Mouse (Mus musculus): Measurements from ENCODE around the gene Sav1. TPM values are rescaled to one million over a fixed set of nuclear protein-coding genes. Genes with fewer than 3 reads are reported as not detected.

Sav1 gene
- polyA plus RNA-seq, 1 experiment = 70.7 TPM

- TF ChIP-seq CTCF (IDR thresholded peaks at IDR 0.05; ENCODE audit: low read depth, low read length) (no peak), POLR2A (IDR thresholded peaks at IDR 0.05; ENCODE audit: borderline replicate concordance, low read depth, low read length) (no peak)
- Histone ChIP-seq H3K4me3 (ENCODE audit: insufficient read depth, low read length) (no peak overlapping the region), H3K27ac (ENCODE audit: insufficient read depth, low read depth, low read length) (no peak overlapping the region), H3K4me1 (ENCODE audit: control insufficient read depth, insufficient read depth, low read length) (no peaks in the 10 kb centered on the region)
These were observed 8.6 kb upstream of the Sav1 start for GRCm38 (mm10) chr12:69995382-69995781.

DNA sequence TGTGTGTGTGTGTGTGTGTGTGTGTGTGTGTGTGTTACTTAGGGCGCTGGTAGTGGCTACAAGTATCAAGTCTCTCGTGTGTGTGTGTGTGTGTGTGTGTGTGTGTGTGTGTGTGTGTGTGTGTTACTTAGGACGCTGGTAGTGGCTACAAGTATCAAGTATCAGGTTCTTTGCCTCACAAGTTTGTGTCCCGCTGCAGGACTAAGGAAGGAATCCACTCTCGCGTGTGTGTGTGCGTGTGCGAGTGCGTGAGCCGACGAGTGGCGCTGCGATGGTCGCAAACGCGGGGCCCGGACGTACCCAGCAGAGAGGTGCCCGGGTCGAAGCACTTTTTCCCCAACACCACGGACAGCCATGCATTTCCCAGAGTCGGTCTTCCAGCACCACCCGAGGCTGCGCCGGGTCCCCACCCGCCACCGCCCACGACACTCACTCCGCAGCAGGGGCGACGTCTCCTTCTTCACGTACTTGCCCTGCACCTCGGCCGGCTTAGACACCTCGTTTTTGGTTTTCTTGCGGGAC lies 500 bp downstream of the Sav1 start:
- peaks cover 13% of the 10 kb centered on the region for H3K4me1 ChIP-seq (ENCODE audit: control insufficient read depth, insufficient read depth, low read length)
- peak overlapping the region; percentile 44 for H3K27ac ChIP-seq (ENCODE audit: insufficient read depth, low read depth, low read length)
- TF ChIP-seq POLR2A (IDR thresholded peaks at IDR 0.05; ENCODE audit: borderline replicate concordance, low read depth, low read length) = no peak
- TF ChIP-seq CTCF (IDR thresholded peaks at IDR 0.05; ENCODE audit: low read depth, low read length) = no peak
- peak overlapping the region; percentile 69 for H3K4me3 ChIP-seq (ENCODE audit: insufficient read depth, low read length)

DNA sequence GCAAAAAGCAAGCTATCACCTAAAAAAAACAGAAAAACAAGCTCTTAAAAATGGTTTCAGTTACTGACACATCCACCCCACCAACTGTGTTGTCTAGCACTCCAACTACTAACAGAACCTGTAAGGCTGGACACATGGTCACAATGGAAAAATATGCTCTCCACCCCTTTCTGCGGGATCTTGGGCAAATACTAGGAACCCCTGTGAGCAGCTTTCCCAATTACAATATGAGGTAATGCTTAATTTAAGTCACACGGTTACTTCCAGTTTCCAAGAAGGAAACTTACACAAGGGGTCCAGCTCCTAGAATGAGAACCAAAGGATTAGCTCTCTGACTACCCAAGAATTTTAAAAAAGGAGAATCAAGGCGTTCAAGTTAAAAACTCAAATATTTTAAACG lies 1.3 kb downstream of the Sav1 start:
- H3K27ac ChIP-seq (ENCODE audit: insufficient read depth, low read depth, low read length) = peak overlapping the region; percentile 44
- TF ChIP-seq CTCF (IDR thresholded peaks at IDR 0.05; ENCODE audit: low read depth, low read length) = no peak
- TF ChIP-seq POLR2A (IDR thresholded peaks at IDR 0.05; ENCODE audit: borderline replicate concordance, low read depth, low read length) = no peak
- H3K4me1 ChIP-seq (ENCODE audit: control insufficient read depth, insufficient read depth, low read length) = peaks cover 13% of the 10 kb centered on the region
- peak overlapping the region; percentile 69 for H3K4me3 ChIP-seq (ENCODE audit: insufficient read depth, low read length)

DNA sequence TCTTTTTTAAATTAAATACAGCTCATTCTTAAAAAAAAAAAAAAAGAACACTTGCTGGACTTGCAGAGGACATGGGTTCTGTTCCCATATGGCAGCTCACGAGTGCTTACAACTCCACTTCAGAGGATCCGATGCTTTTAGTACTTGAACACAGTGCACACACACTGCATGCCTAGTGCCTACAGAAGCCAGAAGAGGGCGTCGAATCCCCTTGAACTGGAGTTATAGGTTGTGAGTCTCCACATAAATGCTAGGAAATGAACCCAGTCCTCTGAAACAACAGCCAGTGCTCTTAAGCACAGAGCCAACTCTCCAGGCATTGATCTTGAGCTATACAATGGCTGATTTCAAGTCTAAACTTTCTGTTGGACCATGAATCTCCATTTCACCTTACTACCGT lies 3.9 kb downstream of the Sav1 start:
- no peak overlapping the region for H3K4me3 ChIP-seq (ENCODE audit: insufficient read depth, low read length)
- peaks cover 19% of the 10 kb centered on the region for H3K4me1 ChIP-seq (ENCODE audit: control insufficient read depth, insufficient read depth, low read length)
- H3K27ac ChIP-seq (ENCODE audit: insufficient read depth, low read depth, low read length) = no peak overlapping the region
- TF ChIP-seq POLR2A (IDR thresholded peaks at IDR 0.05; ENCODE audit: borderline replicate concordance, low read depth, low read length) (no peak), CTCF (IDR thresholded peaks at IDR 0.05; ENCODE audit: low read depth, low read length) (no peak)

DNA sequence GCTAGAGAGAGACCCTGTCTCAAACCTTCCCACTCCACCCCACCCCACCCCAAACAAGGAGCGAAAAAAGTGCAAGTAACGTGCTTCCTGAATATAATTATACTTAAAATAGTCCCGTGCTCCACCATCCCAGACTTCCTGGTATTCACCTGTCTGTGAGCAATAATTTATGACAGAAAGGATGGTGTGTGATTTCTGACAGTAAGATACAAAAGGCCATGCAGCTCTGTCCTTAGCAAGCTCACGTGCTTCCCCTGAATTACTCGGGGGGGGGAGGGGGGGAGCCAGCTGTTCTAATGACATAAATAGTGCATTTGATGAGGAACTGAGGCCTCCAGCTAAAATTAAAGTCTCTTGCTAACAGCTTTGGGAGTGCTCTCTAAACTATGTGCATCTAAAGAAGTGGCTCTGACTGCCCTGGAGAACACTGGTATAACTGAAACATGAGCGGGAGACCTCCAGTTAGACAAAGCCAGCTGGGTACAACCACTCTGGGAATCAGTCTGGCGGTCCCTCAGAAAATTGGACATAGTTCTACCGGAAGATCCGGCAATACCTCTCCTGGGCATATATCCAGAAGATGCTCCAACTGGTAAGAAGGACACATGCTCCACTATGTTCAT lies 9.3 kb downstream of the Sav1 start:
- Histone ChIP-seq H3K4me3 (ENCODE audit: insufficient read depth, low read length) (peak overlapping the region; percentile 5; the same call in 1 of the 2 replicates), H3K27ac (ENCODE audit: insufficient read depth, low read depth, low read length) (peak overlapping the region; percentile 65), H3K4me1 (ENCODE audit: control insufficient read depth, insufficient read depth, low read length) (peaks cover 21% of the 10 kb centered on the region)
- TF ChIP-seq POLR2A (IDR thresholded peaks at IDR 0.05; ENCODE audit: borderline replicate concordance, low read depth, low read length) (no peak), CTCF (IDR thresholded peaks at IDR 0.05; ENCODE audit: low read depth, low read length) (no peak)

DNA sequence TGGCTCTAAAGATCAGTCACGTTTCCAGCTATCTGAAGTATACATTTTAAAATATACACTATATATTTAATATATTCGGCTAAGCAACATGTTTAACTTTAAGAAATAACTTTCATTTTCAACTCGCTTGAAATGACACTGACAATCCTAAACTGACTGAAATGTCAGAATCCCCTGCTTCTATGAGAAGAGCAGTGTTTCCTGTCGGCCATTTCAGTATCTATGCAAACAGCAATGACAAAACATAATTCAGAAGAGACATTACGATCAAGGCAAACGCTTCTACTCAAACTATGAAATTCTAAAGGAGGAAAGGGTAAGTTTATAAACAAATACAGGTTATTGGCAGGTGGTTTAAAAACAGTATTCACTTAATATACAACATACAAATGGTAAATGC lies 10.1 kb downstream of the Sav1 start:
- no peak overlapping the region for H3K27ac ChIP-seq (ENCODE audit: insufficient read depth, low read depth, low read length)
- H3K4me3 ChIP-seq (ENCODE audit: insufficient read depth, low read length) = no peak overlapping the region
- TF ChIP-seq POLR2A (IDR thresholded peaks at IDR 0.05; ENCODE audit: borderline replicate concordance, low read depth, low read length) = no peak
- TF ChIP-seq CTCF (IDR thresholded peaks at IDR 0.05; ENCODE audit: low read depth, low read length) = no peak
- peaks cover 21% of the 10 kb centered on the region for H3K4me1 ChIP-seq (ENCODE audit: control insufficient read depth, insufficient read depth, low read length)

- TF ChIP-seq POLR2A (IDR thresholded peaks at IDR 0.05; ENCODE audit: borderline replicate concordance, low read depth, low read length) (no peak), CTCF (IDR thresholded peaks at IDR 0.05; ENCODE audit: low read depth, low read length) (no peak)
- Histone ChIP-seq H3K4me3 (ENCODE audit: insufficient read depth, low read length) (no peak overlapping the region), H3K4me1 (ENCODE audit: control insufficient read depth, insufficient read depth, low read length) (peaks cover 16% of the 10 kb centered on the region), H3K27ac (ENCODE audit: insufficient read depth, low read depth, low read length) (no peak overlapping the region)
These were observed 13.1 kb downstream of the Sav1 start for GRCm38 (mm10) chr12:69973666-69974065.

DNA sequence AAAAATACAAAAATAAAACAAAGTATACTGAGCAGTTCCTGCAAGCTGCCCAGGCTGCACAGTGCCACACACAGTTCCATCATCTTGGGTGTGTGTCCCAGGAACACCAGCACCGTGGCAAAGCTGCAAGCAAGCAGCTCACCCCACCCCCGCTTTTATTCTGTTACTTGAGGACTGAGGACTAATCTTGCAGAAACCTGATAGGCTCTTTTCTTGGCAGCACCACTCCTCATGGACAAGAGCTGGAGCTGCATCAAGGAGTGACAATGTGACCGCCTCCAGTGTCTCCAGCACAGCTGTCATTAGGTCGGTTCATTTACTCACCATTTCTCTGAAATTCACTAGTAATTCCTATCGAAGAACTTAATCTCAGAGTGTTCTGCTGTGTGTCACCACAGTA lies 18.6 kb downstream of the Sav1 start:
- TF ChIP-seq CTCF (IDR thresholded peaks at IDR 0.05; ENCODE audit: low read depth, low read length) = no peak
- no peak for TF ChIP-seq POLR2A (IDR thresholded peaks at IDR 0.05; ENCODE audit: borderline replicate concordance, low read depth, low read length)
- H3K4me1 ChIP-seq (ENCODE audit: control insufficient read depth, insufficient read depth, low read length) = no peaks in the 10 kb centered on the region
- no peak overlapping the region for H3K4me3 ChIP-seq (ENCODE audit: insufficient read depth, low read length)
- H3K27ac ChIP-seq (ENCODE audit: insufficient read depth, low read depth, low read length) = no peak overlapping the region

DNA sequence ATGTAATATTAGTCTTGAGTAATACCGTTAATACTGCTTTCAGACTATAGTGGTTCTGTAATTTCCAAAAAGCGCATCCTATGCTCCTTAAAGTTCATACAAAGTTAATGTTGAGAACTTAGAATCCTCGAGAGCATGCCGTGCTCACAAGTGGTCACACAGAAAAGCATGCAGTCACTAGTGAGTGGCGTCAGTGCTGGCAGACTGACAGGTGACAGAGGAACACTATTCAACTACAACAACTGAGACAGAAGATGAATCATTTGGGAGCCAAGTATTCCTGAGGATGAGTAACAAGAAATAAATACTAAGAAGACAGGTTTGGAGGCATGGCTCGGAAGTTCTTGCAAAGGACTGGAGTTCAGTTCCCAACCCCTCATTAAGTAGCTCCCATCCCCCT lies 19.7 kb downstream of the Sav1 start:
- Histone ChIP-seq H3K4me3 (ENCODE audit: insufficient read depth, low read length) (no peak overlapping the region), H3K4me1 (ENCODE audit: control insufficient read depth, insufficient read depth, low read length) (no peaks in the 10 kb centered on the region), H3K27ac (ENCODE audit: insufficient read depth, low read depth, low read length) (no peak overlapping the region)
- no peak for TF ChIP-seq CTCF (IDR thresholded peaks at IDR 0.05; ENCODE audit: low read depth, low read length)
- TF ChIP-seq POLR2A (IDR thresholded peaks at IDR 0.05; ENCODE audit: borderline replicate concordance, low read depth, low read length) = no peak

- TF ChIP-seq POLR2A (IDR thresholded peaks at IDR 0.05; ENCODE audit: borderline replicate concordance, low read depth, low read length) = no peak
- no peak for TF ChIP-seq CTCF (IDR thresholded peaks at IDR 0.05; ENCODE audit: low read depth, low read length)
- no peak overlapping the region for H3K27ac ChIP-seq (ENCODE audit: insufficient read depth, low read depth, low read length)
- H3K4me3 ChIP-seq (ENCODE audit: insufficient read depth, low read length) = no peak overlapping the region
- H3K4me1 ChIP-seq (ENCODE audit: control insufficient read depth, insufficient read depth, low read length) = no peaks in the 10 kb centered on the region
These were observed 20.7 kb downstream of the Sav1 start for GRCm38 (mm10) chr12:69966071-69966470.

Measured in bone marrow macrophage, adult 2 months (primary cell).